Mouse (Mus musculus) liver, adult 2 months (tissue): ENCODE results near the gene Gm28710.

ENCODE experiments used
- CTCF ChIP-seq: fragments of 200-500 bp; IDR thresholded peaks from 2 replicates; pipeline ENCODE4 v1.5.1; 2011; ENCODE audit warnings: low read depth, low read length, control low read depth
- POLR2A ChIP-seq: fragments of 200-500 bp; IDR thresholded peaks from 2 replicates; pipeline ENCODE4 v1.6.1; 2011; ENCODE audit warnings: low read length, control low read depth; ENCODE audit not compliant: insufficient read depth; ENCODE audit errors: extremely low read depth

- TF ChIP-seq POLR2A (no peak), CTCF (peak; percentile 18; the same call in 1 of the 2 replicates)
Measured at GRCm38 (mm10) chr5:16869309-16869915, 77.8 kb downstream of the Gm28710 start.
